Mouse (Mus musculus): Measurements from ENCODE around the gene Riiad1.

Riiad1 gene

DNA sequence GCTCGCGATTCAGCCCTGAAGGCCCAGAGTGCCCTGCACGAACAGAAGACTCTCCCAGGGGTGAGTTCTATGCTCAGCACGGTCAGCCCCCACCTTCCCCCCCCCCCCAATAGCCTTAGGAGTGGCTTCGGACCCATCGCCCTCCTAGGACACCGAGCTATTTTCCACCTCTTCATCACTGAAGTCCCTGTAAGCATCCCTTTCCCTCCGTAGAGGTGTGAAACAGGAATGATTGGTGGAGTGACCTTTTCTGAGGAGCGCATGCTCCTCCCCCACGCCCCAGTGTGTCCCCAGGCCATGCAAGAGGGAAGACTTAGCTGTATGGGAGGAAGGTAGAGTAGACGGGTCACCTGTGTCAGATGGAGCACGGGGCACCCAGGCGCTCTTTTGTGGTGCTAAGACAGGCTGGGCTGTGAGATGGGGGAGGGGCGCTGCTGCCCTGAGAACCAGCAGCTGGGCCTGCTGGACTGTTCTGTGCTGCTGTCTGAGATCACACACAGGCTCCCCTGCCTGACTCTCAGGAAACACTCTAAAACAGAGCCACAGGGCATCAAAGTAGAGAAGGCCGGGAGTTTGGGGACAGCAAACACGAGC is at the start of gene Riiad1:
Gene Riiad1, minus strand, starts transcription at position 51 of the 594 bp plus-strand sequence.
- no peak for DNase-seq (ENCODE audit: low spot score)

- no peak for DNase-seq (ENCODE audit: low spot score)
Observed at GRCm38 (mm10) chr3:94526731-94527130, 46.6 kb upstream of the Riiad1 start.

DNA sequence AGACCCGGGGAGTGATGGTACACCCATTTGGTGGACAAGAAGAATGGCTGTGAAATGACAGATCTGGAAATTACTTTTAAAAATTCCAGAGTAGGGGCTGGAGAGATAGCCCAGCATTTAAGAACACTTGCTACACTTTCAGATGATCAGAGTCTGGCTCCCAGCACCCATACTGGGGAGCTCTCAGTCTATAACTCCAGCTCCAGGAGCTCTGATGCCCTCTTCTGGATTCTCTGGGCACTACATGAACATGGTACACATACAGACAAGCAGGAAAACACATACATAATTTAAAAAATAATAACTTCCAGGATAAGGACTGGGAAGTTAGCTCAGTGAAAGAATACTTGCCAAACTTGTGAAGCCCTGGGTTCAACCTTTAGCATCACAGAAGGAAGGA is 26.5 kb upstream of the Riiad1 start:
- DNase-seq (ENCODE audit: low spot score) = no peak

- DNase-seq (ENCODE audit: low spot score) = no peak
Observed at GRCm38 (mm10) chr3:94502243-94502642, 22.1 kb upstream of the Riiad1 start.

- DNase-seq (ENCODE audit: low spot score) = no peak
Observed at GRCm38 (mm10) chr3:94497162-94497561, 17.0 kb upstream of the Riiad1 start.

- DNase-seq (ENCODE audit: low spot score) = no peak
Observed at GRCm38 (mm10) chr3:94487581-94487980, 7.4 kb upstream of the Riiad1 start.

- DNase-seq (ENCODE audit: low spot score) = no peak
Observed at GRCm38 (mm10) chr3:94485922-94486321, 5.8 kb upstream of the Riiad1 start.

DNA sequence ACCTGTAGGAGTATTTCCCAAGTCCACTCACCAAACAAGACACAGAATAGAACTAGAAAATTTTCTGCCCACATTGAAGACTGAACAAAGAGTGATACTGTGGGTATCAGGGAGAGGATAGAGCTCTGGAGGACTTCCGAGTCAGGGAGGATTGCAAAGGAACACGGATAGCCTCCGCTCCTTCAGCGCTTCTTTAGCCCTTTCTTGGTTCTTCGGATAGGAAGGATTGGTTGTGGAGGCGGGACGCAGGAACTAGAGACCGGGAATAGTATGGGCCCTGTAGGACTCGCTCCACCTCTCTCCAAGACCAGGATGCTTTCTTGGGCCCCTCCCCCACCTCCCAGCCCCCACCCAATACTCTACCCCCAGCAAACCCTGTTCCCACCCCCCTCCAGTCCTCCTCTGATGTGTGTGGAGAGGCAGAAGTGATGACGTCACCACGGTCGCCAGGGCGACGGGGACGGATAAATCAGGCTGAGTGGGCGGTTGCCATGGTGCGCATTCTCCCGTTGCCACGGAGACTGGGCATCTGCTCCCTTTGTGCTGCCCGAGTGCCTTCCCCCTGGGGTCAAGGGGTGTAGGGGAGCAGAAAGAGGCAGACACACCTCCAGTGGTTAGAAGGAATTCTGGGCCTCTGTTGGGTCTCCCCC is 3.8 kb upstream of the Riiad1 start:
- DNase-seq (ENCODE audit: low spot score) = no peak

DNA sequence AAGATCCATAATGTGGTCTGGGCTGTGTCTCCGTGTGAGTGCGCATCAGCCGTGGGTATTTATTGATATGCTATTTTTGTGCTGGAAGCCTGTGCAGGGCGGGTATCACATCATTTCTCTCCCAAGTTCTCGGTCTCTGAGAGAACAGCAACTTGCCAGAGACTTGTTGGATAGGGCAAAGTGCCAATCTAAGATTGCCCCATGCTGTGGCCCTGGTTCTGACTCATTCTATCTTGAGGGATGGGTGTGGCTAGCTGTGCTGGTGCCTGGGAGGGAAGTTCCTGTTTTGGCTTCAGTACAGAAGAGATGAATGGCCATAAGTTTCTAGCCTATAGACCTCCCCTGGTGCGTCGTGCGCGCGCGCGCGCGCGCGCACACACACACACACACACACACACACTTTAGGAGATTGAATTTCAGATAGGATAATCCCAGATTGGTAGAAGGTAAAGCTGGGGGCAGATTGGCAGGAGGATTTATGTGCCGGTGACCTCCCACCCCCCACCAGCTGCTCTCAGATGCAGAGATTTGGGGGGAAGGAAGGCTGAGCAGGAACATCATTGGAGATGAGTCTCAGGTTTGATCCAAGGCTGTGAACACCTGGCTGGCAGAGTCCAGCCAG is 2.7 kb upstream of the Riiad1 start:
- DNase-seq (ENCODE audit: low spot score) = no peak

DNA sequence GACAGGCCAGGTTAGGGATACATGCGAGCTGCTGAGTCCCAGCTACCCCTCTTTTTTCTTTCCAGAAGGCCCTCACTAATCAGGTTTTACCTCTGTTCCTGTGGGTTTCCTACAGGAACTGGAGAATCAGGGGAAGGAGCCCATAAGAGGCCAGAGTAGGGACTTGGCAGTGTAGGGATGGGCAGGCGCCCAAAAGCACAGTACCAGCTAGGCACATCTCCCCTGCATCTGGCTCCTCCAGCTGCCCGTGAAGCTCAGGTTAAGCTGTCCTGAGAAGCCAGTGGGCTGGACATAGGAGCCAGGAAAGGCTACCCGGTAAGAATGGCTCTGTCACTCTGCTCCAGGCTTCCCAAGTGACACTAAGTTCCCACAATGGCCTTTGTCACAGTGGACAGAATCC is 1.3 kb upstream of the Riiad1 start:
- DNase-seq (ENCODE audit: low spot score) = no peak

GRCm38 (mm10) chr3:94479564-94479963 is 577 bp downstream of the Riiad1 start:
- DNase-seq (ENCODE audit: low spot score) = no peak

- no peak for DNase-seq (ENCODE audit: low spot score)
Observed at GRCm38 (mm10) chr3:94478591-94479169, 1.5 kb downstream of the Riiad1 start.

DNA sequence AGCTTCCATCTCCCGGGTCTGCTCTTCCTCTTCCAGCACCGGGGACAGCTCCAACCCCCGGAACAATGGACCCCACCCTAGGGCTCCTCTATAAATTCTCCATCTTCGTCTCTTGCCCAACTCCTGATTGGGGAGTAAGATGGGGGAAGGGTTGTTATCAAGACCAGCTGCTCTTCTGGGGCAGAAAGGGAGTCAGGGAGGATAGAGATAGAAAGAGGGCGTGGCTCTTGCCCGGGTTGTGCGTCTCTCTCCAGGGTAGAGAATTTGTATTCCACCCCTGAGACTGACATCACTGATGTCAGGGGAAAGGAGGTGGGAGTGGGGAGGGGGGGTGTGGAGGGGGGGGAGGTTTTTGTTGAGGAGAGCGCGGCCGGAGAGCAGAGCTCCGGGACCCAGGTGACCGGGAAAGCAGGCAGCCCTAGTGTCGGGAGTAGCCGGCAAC is 2.1 kb downstream of the Riiad1 start, which contains the start of gene Celf3:
Gene Celf3, plus strand, starts transcription at position 315 of the 442 bp plus-strand sequence.
- DNase-seq (ENCODE audit: low spot score) = no peak

DNA sequence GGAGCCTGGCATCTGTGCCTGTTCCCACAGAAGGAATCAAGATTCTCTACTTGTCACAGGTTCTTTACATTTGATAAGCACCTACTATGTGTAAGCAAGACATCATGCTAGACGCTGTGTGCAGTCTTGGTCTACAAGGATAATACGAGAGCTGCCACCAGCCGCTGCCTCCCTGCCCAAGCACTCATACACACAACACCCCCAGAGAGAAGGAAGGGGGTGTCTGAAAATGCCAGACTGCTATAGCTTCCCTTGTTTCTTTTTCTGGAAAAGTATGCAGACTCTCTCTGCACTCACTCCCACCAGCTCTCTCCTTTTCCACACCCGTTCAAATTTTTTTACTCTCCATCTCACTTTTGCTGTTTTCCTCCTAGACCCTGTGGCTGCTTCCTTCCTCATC is 2.7 kb downstream of the Riiad1 start:
- DNase-seq (ENCODE audit: low spot score) = no peak

GRCm38 (mm10) chr3:94476301-94477035 is 3.7 kb downstream of the Riiad1 start:
- no peak for DNase-seq (ENCODE audit: low spot score)

- DNase-seq (ENCODE audit: low spot score) = no peak
Observed at GRCm38 (mm10) chr3:94473567-94474232, 6.4 kb downstream of the Riiad1 start.

DNA sequence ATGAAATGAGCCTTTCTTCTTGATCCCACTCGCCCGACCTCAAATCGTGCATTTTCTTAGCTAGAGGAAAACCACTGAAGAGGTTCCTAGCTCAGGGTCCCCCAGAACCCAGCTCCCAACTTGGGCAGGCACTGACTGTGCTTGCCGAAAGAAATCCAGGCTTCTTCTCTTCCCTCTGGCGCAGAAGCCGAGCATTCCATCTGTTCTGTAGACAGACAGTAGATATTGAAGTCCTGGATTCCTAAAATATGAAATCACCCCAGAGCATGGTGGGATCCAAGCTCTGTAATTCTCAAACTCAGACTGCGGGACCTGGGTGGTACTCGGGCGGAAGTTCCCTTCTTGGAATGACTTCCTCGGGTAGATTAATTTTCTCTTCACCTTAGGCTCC is 7.0 kb downstream of the Riiad1 start:
- DNase-seq (ENCODE audit: low spot score) = no peak

GRCm38 (mm10) chr3:94472447-94473114 is 7.6 kb downstream of the Riiad1 start:
- no peak for DNase-seq (ENCODE audit: low spot score)

- no peak for DNase-seq (ENCODE audit: low spot score)
Observed at GRCm38 (mm10) chr3:94468931-94469330, 11.2 kb downstream of the Riiad1 start.

DNA sequence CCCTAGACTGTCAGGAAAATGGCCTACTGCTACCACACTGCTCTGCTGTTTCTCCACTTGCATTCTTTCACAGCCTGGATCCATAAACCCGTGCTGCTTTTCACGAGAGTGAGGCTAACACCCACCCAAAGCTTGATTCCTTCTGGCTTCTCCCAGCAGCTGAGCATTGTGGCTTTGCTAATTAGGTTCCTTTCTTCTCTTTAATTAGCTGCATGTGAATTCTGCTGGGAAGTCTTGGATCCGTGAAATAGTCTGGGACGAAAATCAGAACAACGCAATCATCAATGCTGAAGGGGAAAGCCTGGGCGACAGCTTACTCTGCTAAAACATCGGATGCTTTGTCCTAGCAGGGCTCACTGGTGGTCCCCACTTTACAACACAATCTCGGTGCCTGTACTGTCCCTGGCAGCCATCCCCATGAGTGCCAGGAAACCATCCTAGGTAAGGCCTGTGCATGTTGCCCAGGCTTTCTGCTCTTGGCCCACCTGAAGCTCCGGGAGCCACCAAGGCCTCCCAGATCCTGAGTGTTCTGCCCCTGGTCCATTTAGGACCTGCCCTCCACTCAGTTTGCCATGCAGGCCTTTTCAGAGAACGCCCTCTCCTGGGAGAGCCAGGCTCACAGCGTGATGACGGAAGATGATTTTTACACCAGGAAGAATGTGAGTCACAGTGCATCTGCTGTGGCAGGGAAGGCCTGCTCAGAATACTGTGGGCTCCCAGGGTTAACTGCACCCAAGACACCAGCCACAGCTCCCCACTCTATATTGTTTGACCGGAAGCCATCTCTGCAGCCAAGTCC is 14.3 kb downstream of the Riiad1 start:
- no peak for DNase-seq (ENCODE audit: low spot score)

All from ovary, postnatal 10 days (tissue).